Mouse (Mus musculus) limb, embryonic 15.5 days (tissue): Measurements from ENCODE around the gene Syvn1. TPM values are rescaled to one million over a fixed set of nuclear protein-coding genes. Genes with fewer than 3 reads are reported as not detected.

Experiments
- ATAC-seq: fragments of 200-750 bp; cut with Nextera tagmentation; 2 replicates; pipeline ENCODE4 v1.8.0; 2017; ENCODE audit warnings: low read depth, moderate TSS enrichment; ENCODE audit not compliant: insufficient number of reproducible peaks, low FRiP score, low TSS enrichment
- H3K27ac ChIP-seq: fragments of 300-500 bp; sonication (generic); 2 replicates; pipeline ENCODE4 v1.5.1; 2015; ENCODE audit warnings: moderate library complexity, mild to moderate bottlenecking, inconsistent platforms
- H3K27me3 ChIP-seq: fragments of 300-500 bp; sonication (generic); 2 replicates; pipeline ENCODE4 v1.6.1; 2015; ENCODE audit warnings: inconsistent platforms
- H3K36me3 ChIP-seq: fragments of 300-500 bp; sonication (generic); 2 replicates; pipeline ENCODE4 v1.6.1; 2015; ENCODE audit warnings: inconsistent platforms
- H3K4me1 ChIP-seq: fragments of 300-500 bp; sonication (generic); 2 replicates; pipeline ENCODE4 v1.6.1; 2015; ENCODE audit warnings: inconsistent platforms
- H3K4me2 ChIP-seq: fragments of 300-500 bp; sonication (generic); 2 replicates; pipeline ENCODE4 v1.6.1; 2015; ENCODE audit warnings: mild to moderate bottlenecking, inconsistent platforms
- H3K4me3 ChIP-seq: fragments of 300-500 bp; sonication (generic); 2 replicates; pipeline ENCODE4 v1.5.1; 2015; ENCODE audit warnings: mild to moderate bottlenecking, inconsistent platforms
- H3K9ac ChIP-seq: fragments of 300-500 bp; sonication (generic); 2 replicates; pipeline ENCODE4 v1.6.1; 2015; ENCODE audit warnings: inconsistent platforms
- H3K9me3 ChIP-seq: fragments of 300-500 bp; sonication (generic); 2 replicates; pipeline ENCODE4 v1.6.1; 2016; ENCODE audit warnings: inconsistent platforms
- WGBS: fragments of 180-500 bp; shearing (Covaris S2); methylation state at CpG from one replicate; pipeline ENCODE4 v1.1.7; 2015; 5-methylcytosine and 5-hydroxymethylcytosine counted together
- polyA plus RNA-seq: library from polyadenylated mRNA; unstranded; fragments of >200 nt; fragmentation: Nextera tagmentation; extraction: Ambion mirVana; gene quantifications from 2 replicates; pipeline ENCODE4 v1.2.1, GENCODE M21; 2015

Syvn1 gene
- polyA plus RNA-seq, 1 experiment from 2014 or later: 34.5 TPM

- H3K27me3 ChIP-seq: no peaks in the 10 kb centered on the region
- under 1% methylated on average over 58 of the region's 58 CpGs for WGBS
Observed at GRCm38 (mm10) chr19:6061021-6061533, 14.7 kb downstream of the Syvn1 start, which contains the start of gene Znhit2. TSS of gene Znhit2 (plus strand) at chr19:6061192.

GRCm38 (mm10) chr19:6061641-6062302 is 15.4 kb downstream of the Syvn1 start:
- ATAC-seq: no peak
- H3K27ac ChIP-seq: peak overlapping the region; percentile 94
- WGBS: 2% methylated on average over 44 of the region's 44 CpGs

More at GRCm38 (mm10) chr19:6061021-6061533, 14.7 kb downstream of the Syvn1 start, which contains the start of gene Znhit2:
- Histone ChIP-seq H3K27ac (peak within 1 kb of the TSS; percentile 94), H3K36me3 (peaks cover 10% of the 10 kb centered on the region), H3K4me2 (peak within 1 kb of the TSS; percentile 94), H3K9me3 (no peaks in the 10 kb centered on the region), H3K9ac (peak within 1 kb of the TSS; percentile 86), H3K4me1 (peaks cover 35% of the 10 kb centered on the region), H3K4me3 (peak within 1 kb of the TSS; percentile 85)
- peak; percentile 70; the same call in 1 of the 2 replicates for ATAC-seq

GRCm38 (mm10) chr19:6062418-6062817 is 16.0 kb downstream of the Syvn1 start:
- WGBS: 65% methylated on average over 5 of the region's 5 CpGs
- Histone ChIP-seq H3K9me3 (no peaks in the 10 kb centered on the region), H3K27ac (peak overlapping the region; percentile 94), H3K9ac (peak overlapping the region; percentile 86; the same call in 1 of the 2 replicates), H3K27me3 (no peaks in the 10 kb centered on the region), H3K4me1 (peaks cover 39% of the 10 kb centered on the region), H3K4me3 (peak overlapping the region; percentile 85), H3K4me2 (peak overlapping the region; percentile 94), H3K36me3 (peaks cover 10% of the 10 kb centered on the region)
- no peak for ATAC-seq

More at GRCm38 (mm10) chr19:6061641-6062302, 15.4 kb downstream of the Syvn1 start:
- H3K36me3 ChIP-seq: peaks cover 10% of the 10 kb centered on the region
- no peaks in the 10 kb centered on the region for H3K27me3 ChIP-seq
- H3K4me3 ChIP-seq: peak overlapping the region; percentile 85
- peak overlapping the region; percentile 94 for H3K4me2 ChIP-seq
- H3K4me1 ChIP-seq: peaks cover 35% of the 10 kb centered on the region
- peak overlapping the region; percentile 86 for H3K9ac ChIP-seq
- H3K9me3 ChIP-seq: no peaks in the 10 kb centered on the region

- Histone ChIP-seq H3K4me2 (no peak overlapping the region), H3K9ac (no peak overlapping the region), H3K27ac (no peak overlapping the region), H3K27me3 (no peaks in the 10 kb centered on the region), H3K36me3 (peaks cover 10% of the 10 kb centered on the region), H3K9me3 (no peaks in the 10 kb centered on the region), H3K4me3 (no peak overlapping the region), H3K4me1 (peaks cover 46% of the 10 kb centered on the region)
- no peak for ATAC-seq
- WGBS: 92% methylated on average over 6 of the region's 6 CpGs
Observed at GRCm38 (mm10) chr19:6063081-6063480, 16.7 kb downstream of the Syvn1 start.

GRCm38 (mm10) chr19:6066571-6066970 is 20.2 kb downstream of the Syvn1 start:
- H3K4me3 ChIP-seq: peak overlapping the region; percentile 45
- peaks cover 28% of the 10 kb centered on the region for H3K36me3 ChIP-seq
- 35% methylated on average over 5 of the region's 5 CpGs for WGBS
- H3K4me2 ChIP-seq: peak overlapping the region; percentile 82
- H3K9ac ChIP-seq: peak overlapping the region; percentile 41
- no peak for ATAC-seq
- H3K9me3 ChIP-seq: no peaks in the 10 kb centered on the region
- H3K27ac ChIP-seq: peak overlapping the region; percentile 72; the same call in 1 of the 2 replicates
- H3K4me1 ChIP-seq: peaks cover 36% of the 10 kb centered on the region
- H3K27me3 ChIP-seq: no peaks in the 10 kb centered on the region

GRCm38 (mm10) chr19:6067011-6067723 is 20.8 kb downstream of the Syvn1 start:
- peak; percentile 30; the same call in 1 of the 2 replicates for ATAC-seq
- Histone ChIP-seq H3K27me3 (no peaks in the 10 kb centered on the region), H3K4me3 (peak overlapping the region; percentile 45), H3K4me1 (peaks cover 30% of the 10 kb centered on the region), H3K27ac (peak overlapping the region; percentile 72), H3K9ac (peak overlapping the region; percentile 41), H3K4me2 (peak overlapping the region; percentile 82), H3K9me3 (no peaks in the 10 kb centered on the region), H3K36me3 (peaks cover 28% of the 10 kb centered on the region)
- under 1% methylated on average over 30 of the region's 30 CpGs for WGBS

GRCm38 (mm10) chr19:6067724-6068415 is 21.5 kb downstream of the Syvn1 start, which contains the start of gene Tm7sf2:
TSS of gene Tm7sf2 (minus strand) at chr19:6068373.
- ATAC-seq: peak; percentile 81
- Histone ChIP-seq H3K4me1 (peaks cover 23% of the 10 kb centered on the region), H3K4me3 (peak within 1 kb of the TSS; percentile 45), H3K27me3 (no peaks in the 10 kb centered on the region), H3K36me3 (peaks cover 33% of the 10 kb centered on the region), H3K9me3 (no peaks in the 10 kb centered on the region), H3K27ac (peak within 1 kb of the TSS; percentile 72), H3K9ac (peak within 1 kb of the TSS; percentile 41), H3K4me2 (peak within 1 kb of the TSS; percentile 82)
- 9% methylated on average over 33 of the region's 33 CpGs for WGBS

- H3K27me3 ChIP-seq: no peaks in the 10 kb centered on the region
- no peak for ATAC-seq
- H3K9me3 ChIP-seq: no peaks in the 10 kb centered on the region
- no peak overlapping the region for H3K27ac ChIP-seq
- H3K4me1 ChIP-seq: peaks cover 23% of the 10 kb centered on the region
- WGBS: 79% methylated on average over 4 of the region's 4 CpGs
- H3K9ac ChIP-seq: no peak overlapping the region
- peaks cover 40% of the 10 kb centered on the region for H3K36me3 ChIP-seq
- H3K4me2 ChIP-seq: no peak overlapping the region
- no peak overlapping the region for H3K4me3 ChIP-seq
Observed at GRCm38 (mm10) chr19:6068951-6069350, 22.6 kb downstream of the Syvn1 start.

GRCm38 (mm10) chr19:6069851-6070250 is 23.5 kb downstream of the Syvn1 start:
- H3K27ac ChIP-seq: no peak overlapping the region
- H3K9me3 ChIP-seq: no peaks in the 10 kb centered on the region
- H3K4me2 ChIP-seq: no peak overlapping the region
- no peak overlapping the region for H3K4me3 ChIP-seq
- peaks cover 47% of the 10 kb centered on the region for H3K36me3 ChIP-seq
- peaks cover 23% of the 10 kb centered on the region for H3K4me1 ChIP-seq
- WGBS: 90% methylated on average over 10 of the region's 10 CpGs
- no peak overlapping the region for H3K9ac ChIP-seq
- H3K27me3 ChIP-seq: no peaks in the 10 kb centered on the region
- ATAC-seq: no peak

GRCm38 (mm10) chr19:6070571-6071250 is 24.3 kb downstream of the Syvn1 start:
- Histone ChIP-seq H3K36me3 (peaks cover 48% of the 10 kb centered on the region), H3K9me3 (no peaks in the 10 kb centered on the region), H3K9ac (no peak overlapping the region), H3K4me3 (no peak overlapping the region), H3K27me3 (no peaks in the 10 kb centered on the region), H3K4me1 (peaks cover 28% of the 10 kb centered on the region), H3K27ac (no peak overlapping the region), H3K4me2 (no peak overlapping the region)
- WGBS: 90% methylated on average over 31 of the region's 31 CpGs
- ATAC-seq: no peak

- Histone ChIP-seq H3K27me3 (no peaks in the 10 kb centered on the region), H3K27ac (no peak overlapping the region), H3K9me3 (no peaks in the 10 kb centered on the region), H3K36me3 (peaks cover 48% of the 10 kb centered on the region), H3K4me3 (no peak overlapping the region), H3K9ac (no peak overlapping the region), H3K4me2 (no peak overlapping the region), H3K4me1 (peaks cover 31% of the 10 kb centered on the region)
- WGBS: 92% methylated on average over 19 of the region's 19 CpGs
- ATAC-seq: no peak
Observed at GRCm38 (mm10) chr19:6071261-6071660, 24.9 kb downstream of the Syvn1 start.
